Mouse (Mus musculus) CD8-positive naive resting alpha-beta T cell, adult 57 days (primary cell): ENCODE data around the gene Bpifb6. TPM values are rescaled to one million over a fixed set of nuclear protein-coding genes. Genes with fewer than 3 reads are reported as not detected.

ENCODE experiments used
- total RNA-seq: library from RNA; stranded (reverse); gene quantifications from one replicate; pipeline ENCODE4 v1.2.4, GENCODE M21; 2023

Gene Bpifb6
- not detected for total RNA-seq

DNA sequence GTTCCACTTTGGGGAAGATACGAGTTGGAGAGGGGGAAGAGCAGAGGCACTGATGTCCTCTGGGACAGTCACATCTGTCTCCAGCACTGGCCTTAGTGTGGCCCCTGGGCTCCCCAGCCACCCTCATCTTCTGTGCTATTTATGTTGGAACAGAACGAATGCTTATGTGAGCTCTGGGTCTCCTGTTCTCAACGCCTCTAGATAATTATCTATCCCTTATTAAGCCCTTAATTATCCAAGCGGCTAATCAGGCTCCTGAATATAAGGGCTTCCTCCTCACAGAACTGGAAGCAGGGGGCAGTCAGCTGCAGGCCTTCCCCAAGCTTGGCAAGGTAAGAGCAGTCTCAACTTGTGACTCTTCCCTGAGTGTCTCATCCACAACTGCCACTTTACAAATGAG lies at the start of gene Bpifb6:
TSS of gene Bpifb6 (plus strand) at position 301 of the 400 bp plus-strand sequence.

DNA sequence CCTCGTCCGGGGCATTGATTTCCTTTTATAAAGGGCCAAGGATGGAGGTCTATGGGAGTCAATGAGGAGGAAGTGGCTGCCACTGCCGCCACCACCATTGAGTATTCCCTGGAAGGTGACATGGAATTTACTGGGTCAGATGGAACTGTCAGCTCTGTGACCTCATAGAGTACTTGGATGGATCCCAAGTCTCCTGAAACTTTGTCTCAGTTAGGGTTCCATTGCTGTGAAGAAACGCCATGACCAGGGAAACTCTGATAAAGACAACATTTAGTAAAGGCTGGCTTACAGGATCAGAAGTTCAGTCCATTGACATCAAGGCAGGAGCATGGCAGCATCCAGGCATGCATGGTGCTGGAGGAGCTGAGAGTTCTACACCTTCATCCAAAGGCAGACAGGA lies 29.2 kb upstream of the Bpifb6 start, which contains the start of gene Sun5:
TSS of gene Sun5 (minus strand) at position 101 of the 400 bp plus-strand sequence.

DNA sequence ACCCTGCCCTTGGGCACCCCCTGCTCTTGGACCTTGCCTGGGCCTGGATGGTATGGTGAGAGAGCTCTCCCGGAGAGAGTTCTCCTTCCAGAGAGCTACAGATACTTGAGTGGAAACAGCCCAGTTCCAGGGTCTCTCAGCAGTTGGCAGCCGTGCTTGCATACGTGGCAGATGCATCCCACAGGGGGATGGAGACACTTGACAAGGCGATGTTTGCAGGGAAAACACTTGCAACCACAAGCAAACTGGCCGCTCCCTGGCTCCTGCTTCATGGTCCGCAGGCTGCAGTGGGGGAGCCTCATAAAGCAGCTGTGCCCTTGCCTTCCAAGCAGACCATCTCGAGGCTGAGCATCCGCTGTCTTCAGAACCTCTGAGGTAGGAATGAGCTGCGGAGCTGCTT lies 25.4 kb upstream of the Bpifb6 start, which contains the start of gene Bpifb2:
TSS of gene Bpifb2 (plus strand) at position 301 of the 400 bp plus-strand sequence.

DNA sequence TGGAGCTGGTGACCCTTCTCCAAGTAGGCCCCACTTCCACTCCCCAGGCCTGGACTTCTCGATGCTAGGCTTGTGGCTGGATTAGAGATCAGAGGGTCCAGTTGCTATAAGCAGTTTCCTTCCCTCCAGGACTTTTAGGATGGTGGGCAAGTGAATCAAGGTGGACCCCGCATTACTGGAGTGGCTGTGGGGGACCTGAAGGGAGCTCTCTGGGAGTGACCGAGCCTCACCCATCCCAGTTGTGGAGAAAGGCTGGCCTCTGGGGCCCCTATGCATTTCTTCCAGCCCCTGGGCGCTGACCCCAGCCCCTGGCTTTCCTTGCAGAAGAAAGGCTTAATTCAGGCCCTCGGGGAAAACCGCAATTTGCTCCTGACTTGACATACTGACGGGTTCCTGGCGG lies 17.7 kb downstream of the Bpifb6 start, which contains the start of gene Bpifb3:
TSS of gene Bpifb3 (plus strand) at position 301 of the 400 bp plus-strand sequence.

DNA sequence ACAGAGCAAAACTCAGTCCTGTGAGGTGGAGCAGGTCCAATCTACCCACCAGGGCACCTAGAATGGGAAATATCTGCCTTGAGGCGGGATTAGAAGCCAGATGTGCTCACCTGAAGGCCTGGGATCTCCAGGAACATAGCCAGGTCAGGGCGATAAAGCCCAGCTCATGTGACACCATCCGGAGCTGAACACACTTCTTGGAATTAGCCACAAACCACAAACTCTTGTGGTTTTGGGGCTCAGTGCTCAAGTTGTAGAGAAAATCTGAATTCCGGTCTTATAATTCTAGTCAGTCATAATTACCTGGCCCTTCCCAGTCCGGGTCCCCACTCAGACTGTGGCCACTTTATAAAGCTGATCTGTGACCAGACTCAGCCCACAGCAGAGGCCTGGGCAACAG lies 37.7 kb downstream of the Bpifb6 start, which contains the start of gene Bpifb4:
TSS of gene Bpifb4 (plus strand) at position 370 of the 400 bp plus-strand sequence.

Other genes with a start within 250 kb of the Bpifb6 start
- gene Dnmt3c, start 203.7 kb upstream of the Bpifb6 start, total RNA-seq: not detected
- 127 TPM for gene Mapre1, start 159.1 kb upstream of the Bpifb6 start, total RNA-seq
- 1.0 TPM for gene Efcab8, start 120.5 kb upstream of the Bpifb6 start, total RNA-seq
- gene Sun5, start 29.3 kb upstream of the Bpifb6 start, total RNA-seq: not detected
- not detected for gene Bpifb2, start 25.3 kb upstream of the Bpifb6 start, total RNA-seq
- gene Bpifb3, start 17.8 kb downstream of the Bpifb6 start, total RNA-seq: not detected
- gene Bpifb4, start 37.8 kb downstream of the Bpifb6 start, total RNA-seq: not detected
- gene Bpifa6, start 74.6 kb downstream of the Bpifb6 start, total RNA-seq: not detected
- gene Bpifa2, start 107.9 kb downstream of the Bpifb6 start, total RNA-seq: not detected
- gene Bpifa3, start 229.9 kb downstream of the Bpifb6 start, total RNA-seq: not detected
- gene Bpifa1, start 242.5 kb downstream of the Bpifb6 start, total RNA-seq: not detected